Mouse (Mus musculus): Measurements from ENCODE around the gene Mep1a. TPM values are rescaled to one million over a fixed set of nuclear protein-coding genes. Genes with fewer than 3 reads are reported as not detected.

The Mep1a gene
- polyA plus RNA-seq, 1 experiment from 2014 or later = not detected

GRCm38 (mm10) chr17:43459737-43460230 is 42.8 kb downstream of the Mep1a start:
- no peaks in the 10 kb centered on the region for H3K36me3 ChIP-seq (ENCODE audit: control insufficient read depth, insufficient read depth, low read length)
- no peak for DNase-seq (ENCODE audit: low spot score)
- no peak overlapping the region for H3K4me2 ChIP-seq (ENCODE audit: low read length)
- H3K27me3 ChIP-seq (replicated peaks; ENCODE audit: control insufficient read depth, insufficient read depth, low read length) = no peaks in the 10 kb centered on the region
- no peak overlapping the region for H3K4me3 ChIP-seq (ENCODE audit: low read depth, low read length)
- ATAC-seq = no peak; the same call in none of the 2 replicates
- H3K9me3 ChIP-seq (replicated peaks; ENCODE audit: control insufficient read depth, low read length) = no peaks in the 10 kb centered on the region
- 80% methylated on average over 12 of the region's 12 CpGs for WGBS
- H3K27ac ChIP-seq (ENCODE audit: low read depth, low read length) = no peak overlapping the region
- no peak overlapping the region; the same call in 1 of the 2 replicates for H3K9ac ChIP-seq (ENCODE audit: low read length)
- H3K4me1 ChIP-seq (ENCODE audit: control insufficient read depth, insufficient read depth, low read length) = no peaks in the 10 kb centered on the region

- ATAC-seq = peak; percentile 33; the same call in 1 of the 2 replicates
Observed at GRCm38 (mm10) chr17:43458598-43458997, 44.0 kb downstream of the Mep1a start.

GRCm38 (mm10) chr17:43451216-43451615 is 51.4 kb downstream of the Mep1a start:
- no peak for ATAC-seq

More at GRCm38 (mm10) chr17:43458598-43458997, 44.0 kb downstream of the Mep1a start:
- Histone ChIP-seq H3K9ac (ENCODE audit: low read length) (no peak overlapping the region), H3K27me3 (replicated peaks; ENCODE audit: control insufficient read depth, insufficient read depth, low read length) (no peaks in the 10 kb centered on the region), H3K4me2 (ENCODE audit: low read length) (no peak overlapping the region), H3K9me3 (replicated peaks; ENCODE audit: control insufficient read depth, low read length) (no peaks in the 10 kb centered on the region), H3K4me3 (ENCODE audit: low read depth, low read length) (no peak overlapping the region), H3K27ac (ENCODE audit: low read depth, low read length) (no peak overlapping the region), H3K4me1 (ENCODE audit: control insufficient read depth, insufficient read depth, low read length) (no peaks in the 10 kb centered on the region), H3K36me3 (ENCODE audit: control insufficient read depth, insufficient read depth, low read length) (no peaks in the 10 kb centered on the region)
- DNase-seq (ENCODE audit: low spot score) = peak; percentile 85
- 9% methylated on average over 9 of the region's 9 CpGs for WGBS

GRCm38 (mm10) chr17:43434485-43434884 is 68.1 kb downstream of the Mep1a start:
- H3K36me3 ChIP-seq (ENCODE audit: control insufficient read depth, insufficient read depth, low read length) = no peaks in the 10 kb centered on the region
- no peaks in the 10 kb centered on the region for H3K4me1 ChIP-seq (ENCODE audit: control insufficient read depth, insufficient read depth, low read length)
- no peaks in the 10 kb centered on the region for H3K27me3 ChIP-seq (replicated peaks; ENCODE audit: control insufficient read depth, insufficient read depth, low read length)
- DNase-seq (ENCODE audit: low spot score) = peak; percentile 45
- ATAC-seq = peak; percentile 32; the same call in 1 of the 2 replicates
- no peaks in the 10 kb centered on the region for H3K9me3 ChIP-seq (replicated peaks; ENCODE audit: control insufficient read depth, low read length)
- H3K27ac ChIP-seq (ENCODE audit: low read depth, low read length) = no peak overlapping the region
- no peak overlapping the region for H3K9ac ChIP-seq (ENCODE audit: low read length)
- H3K4me2 ChIP-seq (ENCODE audit: low read length) = no peak overlapping the region
- H3K4me3 ChIP-seq (ENCODE audit: low read depth, low read length) = no peak overlapping the region
- 65% methylated on average over 8 of the region's 8 CpGs for WGBS

More at GRCm38 (mm10) chr17:43451216-43451615, 51.4 kb downstream of the Mep1a start:
- no peaks in the 10 kb centered on the region for H3K36me3 ChIP-seq (ENCODE audit: control insufficient read depth, insufficient read depth, low read length)
- H3K4me2 ChIP-seq (ENCODE audit: low read length) = no peak overlapping the region
- H3K27ac ChIP-seq (ENCODE audit: low read depth, low read length) = no peak overlapping the region
- no peaks in the 10 kb centered on the region for H3K27me3 ChIP-seq (replicated peaks; ENCODE audit: control insufficient read depth, insufficient read depth, low read length)
- WGBS = 100% methylated on average over 1 of the region's 1 CpGs
- no peak for DNase-seq (ENCODE audit: low spot score)
- no peak overlapping the region for H3K4me3 ChIP-seq (ENCODE audit: low read depth, low read length)
- no peaks in the 10 kb centered on the region for H3K9me3 ChIP-seq (replicated peaks; ENCODE audit: control insufficient read depth, low read length)
- no peak overlapping the region for H3K9ac ChIP-seq (ENCODE audit: low read length)
- no peaks in the 10 kb centered on the region for H3K4me1 ChIP-seq (ENCODE audit: control insufficient read depth, insufficient read depth, low read length)

GRCm38 (mm10) chr17:43431692-43432091 is 70.9 kb downstream of the Mep1a start:
- H3K9me3 ChIP-seq (replicated peaks; ENCODE audit: control insufficient read depth, low read length) = no peaks in the 10 kb centered on the region
- no peaks in the 10 kb centered on the region for H3K27me3 ChIP-seq (replicated peaks; ENCODE audit: control insufficient read depth, insufficient read depth, low read length)
- no peaks in the 10 kb centered on the region for H3K4me1 ChIP-seq (ENCODE audit: control insufficient read depth, insufficient read depth, low read length)
- no peak overlapping the region for H3K4me2 ChIP-seq (ENCODE audit: low read length)
- 83% methylated on average over 5 of the region's 5 CpGs for WGBS
- ATAC-seq (no peak), DNase-seq (ENCODE audit: low spot score) (no peak)
- no peak overlapping the region for H3K4me3 ChIP-seq (ENCODE audit: low read depth, low read length)
- H3K9ac ChIP-seq (ENCODE audit: low read length) = no peak overlapping the region
- no peak overlapping the region for H3K27ac ChIP-seq (ENCODE audit: low read depth, low read length)
- no peaks in the 10 kb centered on the region for H3K36me3 ChIP-seq (ENCODE audit: control insufficient read depth, insufficient read depth, low read length)

Other genes with a start within 250 kb of the Mep1a start
- gene Adgrf1, start 232.5 kb downstream of the Mep1a start, polyA plus RNA-seq (2014; fragmentation: Nextera tagmentation; extraction: Ambion mirVana) = not detected in 2 replicates
- 3.7 and 4.9 TPM in 2 replicates for gene Adgrf5, start 142.4 kb downstream of the Mep1a start, polyA plus RNA-seq (2014; fragmentation: Nextera tagmentation; extraction: Ambion mirVana)
- gene Ankrd66, start 40.8 kb upstream of the Mep1a start, polyA plus RNA-seq (2014; fragmentation: Nextera tagmentation; extraction: Ambion mirVana) = 0.34 and 0.45 TPM in 2 replicates
- 4.0 and 7.3 TPM in 2 replicates for gene Pla2g7, start 65.3 kb upstream of the Mep1a start, polyA plus RNA-seq (2014; fragmentation: Nextera tagmentation; extraction: Ambion mirVana)
- 0.11 and 0.16 TPM in 2 replicates for gene Tdrd6, start 127.5 kb upstream of the Mep1a start, polyA plus RNA-seq (2014; fragmentation: Nextera tagmentation; extraction: Ambion mirVana)
- gene Slc25a27, start 164.4 kb upstream of the Mep1a start, polyA plus RNA-seq (2014; fragmentation: Nextera tagmentation; extraction: Ambion mirVana) = 31.6 and 46.1 TPM in 2 replicates
- gene Cyp39a1, start 164.6 kb upstream of the Mep1a start, polyA plus RNA-seq (2014; fragmentation: Nextera tagmentation; extraction: Ambion mirVana) = 16.0 and 16.5 TPM in 2 replicates

Measured in forebrain, embryonic 14.5 days (tissue).